In genomic region chr17:26464972-26465371, GRCm38 (mm10) we compare ENCODE assay signal across 9 mouse cellular contexts. TPM values are rescaled to one million over a fixed set of nuclear protein-coding genes. Genes with fewer than 3 reads are reported as not detected.
A peak's percentile ranks its signal among the peaks of the same experiment; 100 is the strongest.
DNase-seq lines count a peak whose midpoint lies in the region; ATAC-seq and TF ChIP-seq lines count a peak whose summit lies in the region.
"Had no signal": no experiment of that assay in that cellular context is flagged by ENCODE, and none has a peak within 500 bp of the region (broad histone marks: within the 10 kb centered on the region; RNA-seq: fewer than 3 reads in every experiment).

No protein-coding gene starts in this region.

- H3K27me3 ChIP-seq in limb, embryonic 15.5 days: peaks cover 4% of the 10 kb centered on the region; the same call in 1 of the 2 replicates
- 0 out of 2 replicates have a peak, but pooled peaks cover 14% of the 10 kb centered on the region for H3K27me3 ChIP-seq in limb, embryonic 10.5 days (ENCODE audit: low read depth, poor library complexity, severe bottlenecking)
- H3K27me3 ChIP-seq in heart, embryonic 12.5 days (replicated peaks): no peaks in the 10 kb centered on the region
- H3K27me3 ChIP-seq in small intestine, adult 2 months (ENCODE audit: control insufficient read depth, insufficient read depth, low read length): no peaks in the 10 kb centered on the region
- H3K27me3 ChIP-seq in forebrain, embryonic 16.5 days (replicated peaks; ENCODE audit: control insufficient read depth, insufficient read depth, low read length): no peaks in the 10 kb centered on the region

- 0 out of 2 replicates have a peak overlapping the region, but pooled peaks have one; percentile 38 for H3K27ac ChIP-seq in limb, embryonic 15.5 days
- no peak overlapping the region; the same call in 1 of the 2 replicates for H3K27ac ChIP-seq in limb, embryonic 10.5 days
- H3K27ac ChIP-seq in heart, embryonic 12.5 days (ENCODE audit: poor library complexity, severe bottlenecking): no peak overlapping the region
- H3K27ac ChIP-seq in small intestine, adult 2 months (ENCODE audit: insufficient read depth, low read depth, low read length): peak overlapping the region; percentile 52
- no peak overlapping the region for H3K27ac ChIP-seq in forebrain, embryonic 16.5 days (ENCODE audit: low read length)

- WGBS in limb, embryonic 15.5 days: 60% methylated on average over 7 of the region's 7 CpGs
- 66% methylated on average over 7 of the region's 7 CpGs for WGBS in limb, embryonic 10.5 days
- WGBS in heart, embryonic 12.5 days: 53% methylated on average over 7 of the region's 7 CpGs
- WGBS in small intestine, adult 2 months: 65% methylated on average over 7 of the region's 7 CpGs
- WGBS in forebrain, embryonic 16.5 days: 79% methylated on average over 7 of the region's 7 CpGs

- DNase-seq in limb, embryonic 10.5 days (ENCODE audit: low spot score): no peak
- peak; percentile 80 to 91 for DNase-seq in kidney, postnatal 36 days
- DNase-seq in layer of hippocampus, adult 8-10 months (ENCODE audit: low spot score in 2 of 2): no peak
- no peak for DNase-seq in right cerebral cortex, postnatal 36 days (ENCODE audit: low spot score in 2 of 2)
- DNase-seq: right cerebral cortex, postnatal 25 days had no signal

- H3K4me3 ChIP-seq in limb, embryonic 15.5 days: no peak overlapping the region
- H3K4me3 ChIP-seq in limb, embryonic 10.5 days: no peak overlapping the region
- H3K4me3 ChIP-seq in heart, embryonic 12.5 days: no peak overlapping the region
- H3K4me3 ChIP-seq in small intestine, adult 2 months (ENCODE audit: low read depth, low read length): no peak overlapping the region
- H3K4me3 ChIP-seq in forebrain, embryonic 16.5 days (replicated peaks; ENCODE audit: low read length): no peak overlapping the region

- TF ChIP-seq POLR2A in small intestine, adult 2 months (IDR thresholded peaks at IDR 0.05; ENCODE audit: low read depth, low read length): no peak

- no peak for ATAC-seq in limb, embryonic 15.5 days (ENCODE audit: insufficient number of reproducible peaks, low FRiP score, low TSS enrichment, low read depth)
- peak; percentile 64 for ATAC-seq in heart, embryonic 12.5 days (ENCODE audit: insufficient number of reproducible peaks, low FRiP score)
- no peak for ATAC-seq in forebrain, embryonic 16.5 days

- no peaks in the 10 kb centered on the region for H3K9me3 ChIP-seq in limb, embryonic 15.5 days
- no peaks in the 10 kb centered on the region for H3K9me3 ChIP-seq in limb, embryonic 10.5 days (replicated peaks)
- H3K9me3 ChIP-seq in heart, embryonic 12.5 days (replicated peaks): no peaks in the 10 kb centered on the region
- no peaks in the 10 kb centered on the region for H3K9me3 ChIP-seq in forebrain, embryonic 16.5 days (ENCODE audit: control insufficient read depth, low read length)

- peaks cover 3% of the 10 kb centered on the region; the same call in 1 of the 2 replicates for H3K4me1 ChIP-seq in limb, embryonic 15.5 days
- H3K4me1 ChIP-seq in limb, embryonic 10.5 days: 0 out of 2 replicates have a peak, but pooled peaks cover 12% of the 10 kb centered on the region
- H3K4me1 ChIP-seq in heart, embryonic 12.5 days (replicated peaks): peaks cover 19% of the 10 kb centered on the region
- H3K4me1 ChIP-seq in small intestine, adult 2 months (ENCODE audit: control insufficient read depth, insufficient read depth, insufficient read length, low read length): peaks cover 4% of the 10 kb centered on the region; the same call in 1 of the 2 replicates
- H3K4me1 ChIP-seq in forebrain, embryonic 16.5 days (replicated peaks; ENCODE audit: control insufficient read depth, insufficient read depth, low read length): peaks cover 3% of the 10 kb centered on the region; the same call in 1 of the 2 replicates

- no peaks in the 10 kb centered on the region for H3K36me3 ChIP-seq in limb, embryonic 15.5 days
- H3K36me3 ChIP-seq in limb, embryonic 10.5 days: no peaks in the 10 kb centered on the region
- H3K36me3 ChIP-seq in heart, embryonic 12.5 days: no peaks in the 10 kb centered on the region
- H3K36me3 ChIP-seq in small intestine, adult 2 months (ENCODE audit: control insufficient read depth, insufficient read depth, low read length): no peaks in the 10 kb centered on the region
- H3K36me3 ChIP-seq in forebrain, embryonic 16.5 days (ENCODE audit: control insufficient read depth, insufficient read depth): no peaks in the 10 kb centered on the region

- no peak for TF ChIP-seq CTCF in small intestine, adult 2 months (IDR thresholded peaks at IDR 0.05; ENCODE audit: extremely low read depth, insufficient read length, insufficient replicate concordance, low read depth, low read length)

- no peak overlapping the region for H3K4me2 ChIP-seq in limb, embryonic 15.5 days
- no peak overlapping the region for H3K4me2 ChIP-seq in heart, embryonic 12.5 days
- no peak overlapping the region for H3K4me2 ChIP-seq in forebrain, embryonic 16.5 days (ENCODE audit: low read length)

- H3K9ac ChIP-seq in limb, embryonic 15.5 days: no peak overlapping the region
- no peak overlapping the region for H3K9ac ChIP-seq in heart, embryonic 12.5 days
- H3K9ac ChIP-seq in forebrain, embryonic 16.5 days (replicated peaks; ENCODE audit: low read depth, low read length): no peak overlapping the region

RNA-seq across cellular contexts. Expression of gene Neurl1b, which starts 50.3 kb away (rescaled TPM):
- polyA plus RNA-seq in limb, embryonic 15.5 days (2015; fragmentation: Nextera tagmentation; extraction: Ambion mirVana): 0.68 and 0.90 TPM in 2 replicates
- 0.05 and 0.10 TPM in 2 replicates for polyA plus RNA-seq in limb, embryonic 10.5 days (2016; fragmentation: Nextera tagmentation; extraction: Ambion mirVana)
- polyA plus RNA-seq in heart, embryonic 12.5 days (2016; fragmentation: Nextera tagmentation; extraction: Ambion mirVana): 2.2 and 2.4 TPM in 2 replicates
- 39.3 and 79.7 TPM in 2 replicates for polyA plus RNA-seq in small intestine, adult 2 months (2012; rRNA removed)
- total RNA-seq in layer of hippocampus, adult 8-10 months (2022): 10 to 100 TPM; 61.3 to 87.0 (median 69.3) TPM
- polyA plus RNA-seq in forebrain, embryonic 16.5 days (2015; fragmentation: Nextera tagmentation; extraction: Ambion mirVana): 2.4 and 4.1 TPM in 2 replicates

Comparison
In these comparisons a context has a peak if more than half of its experiments do, and no peak if none do; other contexts are left out.
1. H3K27ac ChIP-seq: peak in limb, embryonic 15.5 days (single experiment) and small intestine, adult 2 months (single experiment); none in limb, embryonic 10.5 days (single experiment), heart, embryonic 12.5 days (single experiment) and forebrain, embryonic 16.5 days (single experiment).
2. DNase-seq: peak in kidney, postnatal 36 days (2 of 2); none in limb, embryonic 10.5 days (single experiment), layer of hippocampus, adult 8-10 months (0 of 2) and right cerebral cortex, postnatal 36 days (0 of 2).